Mouse (Mus musculus): Measurements from ENCODE around the gene Hif1an. TPM values are rescaled to one million over a fixed set of nuclear protein-coding genes. Genes with fewer than 3 reads are reported as not detected.
A peak's percentile ranks its signal among the peaks of the same experiment; 100 is the strongest.

The Hif1an gene
- polyA plus RNA-seq, 1 experiment: 0.58 TPM

DNA sequence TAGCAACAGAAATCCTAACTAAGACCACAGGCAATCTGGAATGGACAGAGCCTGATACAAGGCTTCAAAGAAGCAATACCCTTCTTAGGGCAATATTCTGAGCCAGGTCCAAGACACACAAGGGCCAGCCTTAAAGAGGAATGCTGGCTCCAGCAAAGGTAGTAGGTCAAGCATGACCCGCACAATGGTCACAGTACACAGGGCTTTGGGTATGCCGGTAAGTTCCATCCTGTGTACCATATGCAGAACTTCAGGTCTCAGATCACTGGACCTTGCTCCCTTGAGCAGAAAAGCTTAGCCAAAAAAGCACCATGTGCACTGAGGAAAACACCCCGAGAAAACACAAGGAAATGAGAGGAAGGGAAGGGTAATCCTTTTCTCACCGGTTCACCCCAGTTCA lies 9.4 kb upstream of the Hif1an start:
- H3K27me3 ChIP-seq (ENCODE audit: control insufficient read depth): peaks cover 3% of the 10 kb centered on the region
- TF ChIP-seq TAL1 (IDR thresholded peaks at IDR 0.05; ENCODE audit: low read length): no peak
- peaks cover 53% of the 10 kb centered on the region for H3K36me3 ChIP-seq (ENCODE audit: control insufficient read depth)
- peaks cover 29% of the 10 kb centered on the region for H3K4me1 ChIP-seq (ENCODE audit: control insufficient read depth)
- H3K9me3 ChIP-seq (ENCODE audit: control insufficient read depth, low read length): no peaks in the 10 kb centered on the region; the same call in 1 of the 2 replicates
- peak overlapping the region; percentile 15 for H3K4me3 ChIP-seq (replicated peaks)

DNA sequence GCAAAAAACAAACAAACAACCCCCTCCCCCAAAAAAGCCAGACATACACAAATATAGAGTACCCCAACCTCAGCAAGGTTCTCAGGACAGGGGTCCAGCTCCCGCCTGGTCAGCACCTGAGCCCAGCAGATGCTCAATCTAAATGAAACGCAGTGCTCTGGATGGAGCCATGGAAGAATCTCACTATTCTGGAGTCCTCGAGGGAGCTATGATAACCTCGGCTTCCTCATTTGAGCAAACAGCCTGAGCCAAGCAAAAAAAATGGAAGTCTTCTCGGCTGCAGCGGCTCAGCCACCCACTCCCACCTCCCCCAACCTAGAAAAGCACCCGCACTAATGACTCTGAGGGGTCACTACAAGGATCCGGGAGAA lies 8.2 kb upstream of the Hif1an start:
- TF ChIP-seq TAL1 (IDR thresholded peaks at IDR 0.05; ENCODE audit: low read length) (no peak), GATA1 (IDR thresholded peaks at IDR 0.05; ENCODE audit: low read length) (no peak)
- H3K4me1 ChIP-seq (ENCODE audit: control insufficient read depth): peaks cover 29% of the 10 kb centered on the region
- no peaks in the 10 kb centered on the region; the same call in 1 of the 2 replicates for H3K9me3 ChIP-seq (ENCODE audit: control insufficient read depth, low read length)
- peaks cover 42% of the 10 kb centered on the region for H3K36me3 ChIP-seq (ENCODE audit: control insufficient read depth)
- H3K4me3 ChIP-seq (replicated peaks): peak overlapping the region; percentile 90
- H3K27me3 ChIP-seq (ENCODE audit: control insufficient read depth): peaks cover 12% of the 10 kb centered on the region

GRCm38 (mm10) chr19:44554861-44555590 lies 7.6 kb upstream of the Hif1an start, which contains the start of gene Ndufb8:
Ndufb8 (minus strand) TSS chr19:44555440.
- Histone ChIP-seq H3K4me3 (replicated peaks) (peak within 1 kb of the TSS; percentile 90), H3K36me3 (ENCODE audit: control insufficient read depth) (peaks cover 36% of the 10 kb centered on the region), H3K4me1 (ENCODE audit: control insufficient read depth) (peaks cover 29% of the 10 kb centered on the region), H3K27me3 (ENCODE audit: control insufficient read depth) (peaks cover 14% of the 10 kb centered on the region), H3K9me3 (ENCODE audit: control insufficient read depth, low read length) (no peaks in the 10 kb centered on the region; the same call in 1 of the 2 replicates)
- TF ChIP-seq TAL1 (IDR thresholded peaks at IDR 0.05; ENCODE audit: low read length) (no peak), GATA1 (IDR thresholded peaks at IDR 0.05; ENCODE audit: low read length) (no peak)

- Histone ChIP-seq H3K9me3 (ENCODE audit: control insufficient read depth, low read length) (no peaks in the 10 kb centered on the region), H3K27me3 (ENCODE audit: control insufficient read depth) (peaks cover 6% of the 10 kb centered on the region), H3K4me1 (ENCODE audit: control insufficient read depth) (peaks cover 27% of the 10 kb centered on the region), H3K36me3 (ENCODE audit: control insufficient read depth) (peaks cover 51% of the 10 kb centered on the region), H3K4me3 (replicated peaks) (peak overlapping the region; percentile 85)
- TF ChIP-seq TAL1 (IDR thresholded peaks at IDR 0.05; ENCODE audit: low read length) (no peak), GATA1 (IDR thresholded peaks at IDR 0.05; ENCODE audit: low read length) (no peak)
These were observed 1.4 kb downstream of the Hif1an start for GRCm38 (mm10) chr19:44564006-44564405.

DNA sequence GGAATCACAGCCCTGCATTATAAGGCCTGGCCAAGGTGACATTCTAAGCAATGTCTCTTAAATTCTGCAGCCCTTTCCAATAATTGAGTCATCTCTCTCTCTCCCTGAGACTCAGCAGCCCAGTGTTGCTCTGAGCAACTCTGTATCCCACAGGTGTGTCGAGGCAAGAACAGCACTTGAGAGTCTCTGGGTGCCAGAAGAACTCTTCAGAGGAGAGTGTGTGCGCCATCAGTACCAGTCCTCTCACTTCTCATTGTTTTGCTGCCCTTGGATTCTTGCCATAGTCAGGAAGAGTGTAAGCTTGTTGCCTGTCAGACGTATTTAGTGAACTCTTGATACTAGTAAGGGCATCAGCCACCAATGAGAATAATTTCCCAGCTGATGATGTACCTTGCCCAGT lies 5.1 kb downstream of the Hif1an start:
- Histone ChIP-seq H3K9me3 (ENCODE audit: control insufficient read depth, low read length) (no peaks in the 10 kb centered on the region), H3K4me3 (replicated peaks) (no peak overlapping the region), H3K27me3 (ENCODE audit: control insufficient read depth) (no peaks in the 10 kb centered on the region), H3K36me3 (ENCODE audit: control insufficient read depth) (peaks cover 88% of the 10 kb centered on the region), H3K4me1 (ENCODE audit: control insufficient read depth) (peaks cover 26% of the 10 kb centered on the region)
- TF ChIP-seq GATA1 (IDR thresholded peaks at IDR 0.05; ENCODE audit: low read length) (no peak), TAL1 (IDR thresholded peaks at IDR 0.05; ENCODE audit: low read length) (no peak)

DNA sequence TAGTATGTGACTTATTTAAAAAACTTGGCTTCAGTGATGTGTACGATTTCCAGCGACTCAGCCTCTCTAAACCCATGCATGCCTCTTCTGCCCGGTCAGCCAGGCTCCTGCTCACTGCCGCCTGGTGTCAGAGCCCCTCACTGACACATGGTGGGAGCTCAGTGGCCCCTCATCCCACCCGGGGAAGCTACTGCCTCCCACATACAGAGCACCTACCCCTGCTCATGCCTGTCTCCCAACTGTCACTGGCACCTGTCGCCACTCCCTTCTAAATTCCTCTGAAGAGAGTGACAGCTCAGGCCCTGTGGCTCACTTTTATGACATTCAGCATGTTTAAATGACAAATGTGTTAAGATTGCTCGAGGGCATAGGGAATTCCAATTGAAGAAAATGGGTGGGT lies 13.6 kb downstream of the Hif1an start:
- peaks cover 3% of the 10 kb centered on the region for H3K4me1 ChIP-seq (ENCODE audit: control insufficient read depth)
- H3K9me3 ChIP-seq (ENCODE audit: control insufficient read depth, low read length): no peaks in the 10 kb centered on the region
- H3K4me3 ChIP-seq (replicated peaks): no peak overlapping the region
- no peak for TF ChIP-seq GATA1 (IDR thresholded peaks at IDR 0.05; ENCODE audit: low read length)
- TF ChIP-seq TAL1 (IDR thresholded peaks at IDR 0.05; ENCODE audit: low read length): no peak
- peaks cover 38% of the 10 kb centered on the region for H3K36me3 ChIP-seq (ENCODE audit: control insufficient read depth)
- no peaks in the 10 kb centered on the region for H3K27me3 ChIP-seq (ENCODE audit: control insufficient read depth)

DNA sequence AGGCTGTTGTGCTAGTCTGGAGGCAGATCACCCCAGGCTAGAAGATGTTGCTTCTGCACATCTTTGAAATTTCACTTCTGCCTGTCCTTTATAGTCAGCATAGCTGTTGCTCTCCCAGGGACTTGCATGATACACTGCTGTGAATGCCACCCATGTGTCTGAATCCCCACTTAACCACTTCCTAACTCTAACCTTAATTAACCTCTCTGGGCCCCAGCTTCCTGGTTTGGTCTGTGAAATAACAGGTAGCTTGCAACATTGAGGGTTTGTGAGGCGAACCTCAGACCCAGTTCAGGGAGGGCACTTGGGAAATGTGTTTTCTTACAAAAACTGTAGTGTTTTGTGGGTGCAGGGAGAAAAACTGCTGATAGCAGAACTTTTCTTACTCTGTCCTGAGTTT lies 15.4 kb downstream of the Hif1an start:
- Histone ChIP-seq H3K27me3 (ENCODE audit: control insufficient read depth) (no peaks in the 10 kb centered on the region), H3K36me3 (ENCODE audit: control insufficient read depth) (peaks cover 20% of the 10 kb centered on the region), H3K4me1 (ENCODE audit: control insufficient read depth) (no peaks in the 10 kb centered on the region), H3K9me3 (ENCODE audit: control insufficient read depth, low read length) (no peaks in the 10 kb centered on the region), H3K4me3 (replicated peaks) (no peak overlapping the region)
- TF ChIP-seq TAL1 (IDR thresholded peaks at IDR 0.05; ENCODE audit: low read length): no peak
- no peak for TF ChIP-seq GATA1 (IDR thresholded peaks at IDR 0.05; ENCODE audit: low read length)

DNA sequence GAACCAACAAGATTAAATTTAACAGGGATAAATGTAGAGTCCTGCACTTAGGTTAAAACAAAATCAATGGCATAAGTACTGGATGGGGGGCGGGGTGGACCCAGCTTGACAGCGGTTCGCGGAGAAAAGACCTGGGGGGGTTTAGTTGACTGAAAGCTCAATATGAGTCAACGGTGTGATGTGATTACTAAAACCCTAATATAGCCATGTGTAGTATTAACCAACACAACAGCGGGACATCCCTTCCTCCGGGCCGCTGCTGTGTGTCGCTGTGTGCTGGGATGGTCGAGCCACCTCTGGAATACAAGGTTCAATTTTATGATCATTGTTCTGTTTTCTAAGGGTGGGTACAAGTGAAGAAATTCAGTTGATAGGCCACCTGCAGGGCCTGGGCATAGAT lies 19.5 kb downstream of the Hif1an start:
- no peaks in the 10 kb centered on the region for H3K9me3 ChIP-seq (ENCODE audit: control insufficient read depth, low read length)
- H3K4me3 ChIP-seq (replicated peaks): no peak overlapping the region
- peaks cover 6% of the 10 kb centered on the region; the same call in 1 of the 2 replicates for H3K27me3 ChIP-seq (ENCODE audit: control insufficient read depth)
- H3K4me1 ChIP-seq (ENCODE audit: control insufficient read depth): no peaks in the 10 kb centered on the region
- TF ChIP-seq TAL1 (IDR thresholded peaks at IDR 0.05; ENCODE audit: low read length): no peak
- H3K36me3 ChIP-seq (ENCODE audit: control insufficient read depth): no peaks in the 10 kb centered on the region

DNA sequence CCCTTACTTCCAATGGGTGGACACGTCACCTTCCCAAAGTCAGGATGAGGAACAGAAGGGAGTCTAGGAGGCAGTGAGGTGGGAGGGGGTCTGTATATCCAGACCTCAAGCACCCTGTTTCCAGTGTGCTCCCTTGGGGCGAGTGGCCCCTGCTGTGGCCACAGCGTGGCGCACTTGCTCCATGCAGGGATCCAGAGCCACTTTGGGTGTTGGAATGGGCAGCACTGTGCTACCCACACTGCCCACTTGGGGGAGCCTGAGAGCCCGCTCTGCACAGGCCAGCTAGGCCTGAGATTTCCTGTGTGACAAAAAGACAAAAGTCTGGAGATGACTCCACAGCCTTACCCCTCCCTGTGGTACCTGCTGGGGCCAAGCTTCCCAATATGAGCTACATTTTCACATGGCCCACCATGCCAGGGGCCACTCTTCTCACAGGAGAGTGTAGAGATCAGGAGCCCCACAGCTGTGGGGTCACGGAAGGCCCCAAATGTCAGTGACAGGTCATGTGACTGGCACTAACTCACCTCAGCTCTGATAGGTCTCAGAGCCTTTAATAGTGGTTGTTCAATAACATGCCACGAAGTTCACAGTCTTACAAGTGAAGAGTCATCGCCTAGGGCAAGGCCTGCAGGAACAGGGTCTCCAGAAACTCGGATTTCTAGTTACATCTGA lies 20.1 kb downstream of the Hif1an start:
- no peaks in the 10 kb centered on the region for H3K4me1 ChIP-seq (ENCODE audit: control insufficient read depth)
- H3K27me3 ChIP-seq (ENCODE audit: control insufficient read depth): peaks cover 6% of the 10 kb centered on the region; the same call in 1 of the 2 replicates
- H3K36me3 ChIP-seq (ENCODE audit: control insufficient read depth): no peaks in the 10 kb centered on the region
- TF ChIP-seq GATA1 (IDR thresholded peaks at IDR 0.05; ENCODE audit: low read length): no peak
- no peak for TF ChIP-seq TAL1 (IDR thresholded peaks at IDR 0.05; ENCODE audit: low read length)
- H3K9me3 ChIP-seq (ENCODE audit: control insufficient read depth, low read length): no peaks in the 10 kb centered on the region
- H3K4me3 ChIP-seq (replicated peaks): no peak overlapping the region
